Mouse (Mus musculus) myocyte (in vitro differentiated cells): Measurements from ENCODE around the gene Spata5.

Source experiments
- E2F4 ChIP-seq: IDR thresholded peaks from one replicate; pipeline ENCODE4 v1.6.1; 2011; ENCODE audit warnings: mild to moderate bottlenecking, control low read depth, moderate library complexity; ENCODE audit not compliant: insufficient read depth
- MAX ChIP-seq: IDR thresholded peaks from one replicate; pipeline ENCODE4 v1.6.1; 2011; ENCODE audit warnings: low read depth, mild to moderate bottlenecking, control low read depth
- POLR2A ChIP-seq: IDR thresholded peaks from one replicate; pipeline ENCODE4 v1.6.1; 2011; ENCODE audit warnings: low read depth, mild to moderate bottlenecking, control low read depth, moderate library complexity; ENCODE audit not compliant: insufficient read length
- POLR2AphosphoS2 ChIP-seq: IDR thresholded peaks from one replicate; pipeline ENCODE4 v1.6.1; 2011; ENCODE audit warnings: low read depth, control low read depth; ENCODE audit not compliant: insufficient read length
- REST ChIP-seq: IDR thresholded peaks from one replicate; pipeline ENCODE4 v1.6.1; 2011; ENCODE audit warnings: mild to moderate bottlenecking, control low read depth, moderate library complexity; ENCODE audit not compliant: insufficient read depth, insufficient read length
- SRF ChIP-seq: IDR thresholded peaks from one replicate; pipeline ENCODE4 v1.6.1; 2011; ENCODE audit warnings: low read depth; ENCODE audit not compliant: control insufficient read depth, insufficient read length
- TCF3 ChIP-seq: IDR thresholded peaks from one replicate; pipeline ENCODE4 v1.6.1; 2011; ENCODE audit warnings: low read depth, control low read depth; ENCODE audit not compliant: insufficient read length
- USF1 ChIP-seq: IDR thresholded peaks from one replicate; pipeline ENCODE4 v1.6.1; 2011; ENCODE audit warnings: low read depth, mild to moderate bottlenecking, control low read depth, moderate library complexity

DNA sequence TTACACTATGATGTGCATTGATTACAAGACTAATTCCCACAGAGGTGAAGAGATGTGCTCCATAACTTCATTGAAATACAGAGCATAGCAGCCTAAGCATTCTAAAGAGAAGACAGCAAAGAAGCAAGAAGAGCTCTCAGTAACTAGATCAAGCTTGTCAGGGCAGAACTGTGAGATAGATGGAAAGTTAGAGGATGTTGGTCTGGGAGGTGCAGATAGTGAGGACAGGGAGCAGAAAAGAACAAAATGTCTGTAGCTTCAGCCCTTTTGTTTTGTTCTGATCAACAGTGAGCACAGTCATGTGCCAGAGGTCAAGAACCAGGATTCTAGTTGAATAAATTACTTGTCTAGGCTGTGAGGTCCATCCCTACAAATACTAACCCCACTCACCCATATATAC, 68.5 kb downstream of the Spata5 start:
- TF ChIP-seq POLR2A = no peak
- TF ChIP-seq SRF = no peak
- TF ChIP-seq E2F4 = no peak
- TF ChIP-seq USF1 = no peak
- no peak for TF ChIP-seq POLR2AphosphoS2
- TF ChIP-seq REST = no peak
- no peak for TF ChIP-seq TCF3
- no peak for TF ChIP-seq MAX
